Mouse (Mus musculus): ENCODE measurements around the gene Dbx1. TPM values are rescaled to one million over a fixed set of nuclear protein-coding genes. Genes with fewer than 3 reads are reported as not detected.
A peak's percentile ranks its signal among the peaks of the same experiment; 100 is the strongest.

Dbx1 gene
- total and polyA plus RNA-seq, 2 experiments from 2014 or later: 0.77 to 0.84 TPM

GRCm38 (mm10) chr7:49639864-49640708 is 3.4 kb upstream of the Dbx1 start:
- Histone ChIP-seq H3K4me3 (ENCODE audit: low read depth, low read length) (no peak overlapping the region), H3K27ac (ENCODE audit: low read depth, low read length) (no peak overlapping the region), H3K4me2 (ENCODE audit: low read depth, low read length, poor library complexity, severe bottlenecking) (no peak overlapping the region), H3K4me1 (ENCODE audit: insufficient read depth, low read length) (no peaks in the 10 kb centered on the region), H3K36me3 (ENCODE audit: insufficient read depth, low read length) (no peaks in the 10 kb centered on the region), H3K27me3 (ENCODE audit: insufficient read depth, low read length) (peaks cover 43% of the 10 kb centered on the region), H3K9ac (replicated peaks; ENCODE audit: low read length, poor library complexity, severe bottlenecking) (no peak overlapping the region), H3K9me3 (ENCODE audit: low read length) (no peaks in the 10 kb centered on the region)
- no peak for TF ChIP-seq CTCF (IDR thresholded peaks at IDR 0.05)
- 24% methylated on average over 18 of the region's 18 CpGs for WGBS
- ATAC-seq (ENCODE audit: low FRiP score) (no peak), DNase-seq (ENCODE audit: low spot score) (no peak)

- TF ChIP-seq CTCF (IDR thresholded peaks at IDR 0.05): no peak
- H3K4me1 ChIP-seq (ENCODE audit: insufficient read depth, low read length): no peaks in the 10 kb centered on the region
- no peak overlapping the region for H3K9ac ChIP-seq (replicated peaks; ENCODE audit: low read length, poor library complexity, severe bottlenecking)
- H3K27ac ChIP-seq (ENCODE audit: low read depth, low read length): no peak overlapping the region
- no peak for ATAC-seq (ENCODE audit: low FRiP score)
- DNase-seq (ENCODE audit: low spot score): no peak
- no peak overlapping the region for H3K4me2 ChIP-seq (ENCODE audit: low read depth, low read length, poor library complexity, severe bottlenecking)
- 4% methylated on average over 35 of the region's 35 CpGs for WGBS
- H3K36me3 ChIP-seq (ENCODE audit: insufficient read depth, low read length): no peaks in the 10 kb centered on the region
- no peak overlapping the region for H3K4me3 ChIP-seq (ENCODE audit: low read depth, low read length)
- H3K27me3 ChIP-seq (ENCODE audit: insufficient read depth, low read length): peaks cover 46% of the 10 kb centered on the region
- no peaks in the 10 kb centered on the region for H3K9me3 ChIP-seq (ENCODE audit: low read length)
Observed at GRCm38 (mm10) chr7:49638941-49639776, 2.5 kb upstream of the Dbx1 start.

GRCm38 (mm10) chr7:49637851-49638663 is 1.4 kb upstream of the Dbx1 start:
- WGBS: 3% methylated on average over 21 of the region's 21 CpGs
- H3K9me3 ChIP-seq (ENCODE audit: low read length): no peaks in the 10 kb centered on the region
- H3K9ac ChIP-seq (replicated peaks; ENCODE audit: low read length, poor library complexity, severe bottlenecking): no peak overlapping the region
- H3K4me2 ChIP-seq (ENCODE audit: low read depth, low read length, poor library complexity, severe bottlenecking): no peak overlapping the region
- DNase-seq (ENCODE audit: low spot score) (no peak), ATAC-seq (ENCODE audit: low FRiP score) (no peak)
- no peaks in the 10 kb centered on the region for H3K36me3 ChIP-seq (ENCODE audit: insufficient read depth, low read length)
- no peak overlapping the region for H3K27ac ChIP-seq (ENCODE audit: low read depth, low read length)
- H3K27me3 ChIP-seq (ENCODE audit: insufficient read depth, low read length): peaks cover 51% of the 10 kb centered on the region
- H3K4me1 ChIP-seq (ENCODE audit: insufficient read depth, low read length): no peaks in the 10 kb centered on the region
- H3K4me3 ChIP-seq (ENCODE audit: low read depth, low read length): no peak overlapping the region
- no peak for TF ChIP-seq CTCF (IDR thresholded peaks at IDR 0.05)

- ATAC-seq (ENCODE audit: low FRiP score) (no peak), DNase-seq (ENCODE audit: low spot score) (no peak)
- no peak for TF ChIP-seq CTCF (IDR thresholded peaks at IDR 0.05)
- H3K4me1 ChIP-seq (ENCODE audit: insufficient read depth, low read length): no peaks in the 10 kb centered on the region
- no peak overlapping the region for H3K4me3 ChIP-seq (ENCODE audit: low read depth, low read length)
- no peak overlapping the region for H3K4me2 ChIP-seq (ENCODE audit: low read depth, low read length, poor library complexity, severe bottlenecking)
- H3K9ac ChIP-seq (replicated peaks; ENCODE audit: low read length, poor library complexity, severe bottlenecking): no peak overlapping the region
- H3K27ac ChIP-seq (ENCODE audit: low read depth, low read length): no peak overlapping the region
- H3K36me3 ChIP-seq (ENCODE audit: insufficient read depth, low read length): no peaks in the 10 kb centered on the region
- H3K9me3 ChIP-seq (ENCODE audit: low read length): no peaks in the 10 kb centered on the region
- WGBS: 2% methylated on average over 9 of the region's 9 CpGs
- H3K27me3 ChIP-seq (ENCODE audit: insufficient read depth, low read length): peaks cover 53% of the 10 kb centered on the region
Observed at GRCm38 (mm10) chr7:49637281-49637680, 632 bp upstream of the Dbx1 start.

GRCm38 (mm10) chr7:49635971-49636370 is 678 bp downstream of the Dbx1 start:
- Histone ChIP-seq H3K4me1 (ENCODE audit: insufficient read depth, low read length) (no peaks in the 10 kb centered on the region), H3K4me3 (ENCODE audit: low read depth, low read length) (peak overlapping the region; percentile 1; the same call in 1 of the 2 replicates), H3K4me2 (ENCODE audit: low read depth, low read length, poor library complexity, severe bottlenecking) (no peak overlapping the region), H3K9ac (replicated peaks; ENCODE audit: low read length, poor library complexity, severe bottlenecking) (no peak overlapping the region), H3K27me3 (ENCODE audit: insufficient read depth, low read length) (peaks cover 55% of the 10 kb centered on the region), H3K27ac (ENCODE audit: low read depth, low read length) (no peak overlapping the region), H3K36me3 (ENCODE audit: insufficient read depth, low read length) (no peaks in the 10 kb centered on the region), H3K9me3 (ENCODE audit: low read length) (no peaks in the 10 kb centered on the region)
- ATAC-seq (ENCODE audit: low FRiP score) (no peak), DNase-seq (ENCODE audit: low spot score) (no peak)
- WGBS: 1% methylated on average over 22 of the region's 22 CpGs
- TF ChIP-seq CTCF (IDR thresholded peaks at IDR 0.05): no peak
